Mouse (Mus musculus) forebrain, embryonic 10.5 days (tissue): ENCODE results near the gene Pcolce. TPM values are rescaled to one million over a fixed set of nuclear protein-coding genes. Genes with fewer than 3 reads are reported as not detected.

ENCODE experiments used
- DNase-seq: peaks from one replicate; pipeline ENCODE4 v3.0.0-alpha.2; 2017; ENCODE audit warnings: low spot score; ENCODE audit errors: extremely low spot score
- H3K27ac ChIP-seq: fragments of 300-500 bp; sonication (generic); 2 replicates; pipeline ENCODE4 v1.5.1; 2016; ENCODE audit warnings: mild to moderate bottlenecking
- H3K27me3 ChIP-seq: fragments of 300-500 bp; sonication (generic); 2 replicates; pipeline ENCODE4 v1.6.1; 2016; ENCODE audit warnings: mild to moderate bottlenecking; ENCODE audit not compliant: poor library complexity, severe bottlenecking
- H3K36me3 ChIP-seq: fragments of 300-500 bp; sonication (generic); replicated peaks from 2 replicates; pipeline ENCODE4 v1.6.1; 2016; ENCODE audit warnings: mild to moderate bottlenecking, moderate library complexity
- H3K4me1 ChIP-seq: fragments of 300-500 bp; sonication (generic); 2 replicates; pipeline ENCODE4 v1.6.1; 2016
- H3K4me3 ChIP-seq: fragments of 300-500 bp; sonication (generic); 2 replicates; pipeline ENCODE4 v1.5.1; 2016; ENCODE audit warnings: mild to moderate bottlenecking, moderate library complexity
- H3K9me3 ChIP-seq: fragments of 300-500 bp; sonication (generic); 2 replicates; pipeline ENCODE4 v1.6.1; 2016; ENCODE audit warnings: mild to moderate bottlenecking, moderate library complexity
- WGBS: fragments of 180-500 bp; shearing (Covaris S2); methylation state at CpG from one replicate; pipeline ENCODE4 v1.1.7; 2016; 5-methylcytosine and 5-hydroxymethylcytosine counted together
- polyA plus RNA-seq: library from polyadenylated mRNA; unstranded; fragments of >200 nt; fragmentation: Nextera tagmentation; extraction: Ambion mirVana; gene quantifications from 2 replicates; pipeline ENCODE4 v1.2.1, GENCODE M21; 2016

The Pcolce gene
- polyA plus RNA-seq, 1 experiment from 2014 or later, result 61.7 TPM

DNA sequence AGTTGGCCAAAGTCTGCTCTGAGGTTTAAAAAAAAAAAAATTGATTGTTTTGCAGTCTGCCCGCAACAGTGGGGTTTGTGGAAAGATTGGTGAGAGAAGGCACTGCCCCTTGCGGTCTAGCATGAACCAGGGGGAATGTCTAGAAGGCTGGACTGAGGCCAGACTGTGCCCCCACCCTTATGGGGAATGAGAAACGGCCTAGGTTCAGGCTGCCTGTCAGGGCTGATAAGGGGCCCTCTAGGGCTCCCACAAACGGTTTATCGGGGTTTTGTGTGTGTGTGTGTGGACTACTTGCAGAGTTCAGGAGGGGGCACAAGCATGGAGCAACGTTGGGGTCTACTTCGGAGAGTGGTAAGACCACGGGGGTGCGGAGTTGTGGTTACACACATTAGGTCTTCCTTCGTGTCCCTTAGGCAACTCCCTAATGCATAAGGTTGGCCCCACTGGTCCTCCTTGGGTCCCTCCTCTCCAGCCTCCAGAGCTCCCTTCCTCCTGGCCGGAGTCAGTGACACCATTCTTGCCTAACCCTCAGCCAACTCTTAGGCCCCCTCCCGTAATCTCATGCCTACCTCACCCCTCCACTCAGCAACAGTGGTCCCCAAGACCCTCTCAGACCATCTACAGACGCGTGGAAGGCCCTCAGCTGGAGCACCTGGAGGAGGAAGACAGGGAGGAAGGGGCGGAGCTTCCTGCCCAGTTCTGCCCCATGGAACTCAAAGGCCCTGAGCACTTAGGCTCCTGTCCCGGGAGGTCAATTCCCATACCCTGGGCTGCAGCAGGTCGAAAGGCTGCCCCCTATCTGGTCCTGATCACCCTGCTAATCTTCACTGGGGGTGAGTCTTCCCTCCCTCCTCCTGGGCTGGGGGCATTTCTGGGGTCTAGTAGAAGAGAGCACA, 42.6 kb downstream of the Pcolce start:
- H3K27me3 ChIP-seq, result peaks cover 27% of the 10 kb centered on the region
- H3K9me3 ChIP-seq, result no peaks in the 10 kb centered on the region
- H3K36me3 ChIP-seq, result no peaks in the 10 kb centered on the region
- peaks cover 19% of the 10 kb centered on the region for H3K4me1 ChIP-seq
- DNase-seq, result no peak
- peak overlapping the region; percentile 26; the same call in 1 of the 2 replicates for H3K27ac ChIP-seq
- 84% methylated on average over 17 of the region's 17 CpGs for WGBS
- H3K4me3 ChIP-seq, result no peak overlapping the region

DNA sequence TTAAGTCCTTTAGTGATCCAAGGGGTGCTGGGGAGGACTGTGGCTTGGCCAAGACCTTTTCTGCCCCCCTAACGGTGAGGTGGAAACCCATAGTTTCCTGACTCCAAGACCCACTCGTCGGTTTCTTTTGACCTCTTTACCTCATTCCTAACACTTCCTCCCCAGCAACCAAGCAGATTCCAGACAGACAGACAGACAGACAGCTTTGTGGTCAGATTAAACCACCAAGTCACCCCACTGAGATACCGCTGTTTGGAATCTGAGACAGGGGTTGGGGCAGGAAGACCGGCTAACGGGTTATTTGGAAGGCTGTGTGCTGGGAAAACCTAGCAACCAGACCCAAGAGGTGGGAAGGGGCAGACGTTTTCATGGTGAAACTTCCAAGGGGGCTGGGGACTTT, 43.4 kb downstream of the Pcolce start:
- 69% methylated on average over 7 of the region's 7 CpGs for WGBS
- Histone ChIP-seq H3K4me3 (no peak overlapping the region; the same call in 1 of the 2 replicates), H3K9me3 (no peaks in the 10 kb centered on the region), H3K27me3 (peaks cover 27% of the 10 kb centered on the region), H3K36me3 (no peaks in the 10 kb centered on the region), H3K27ac (0 out of 2 replicates have a peak overlapping the region, but pooled peaks have one; percentile 17), H3K4me1 (peaks cover 19% of the 10 kb centered on the region)
- DNase-seq, result no peak

DNA sequence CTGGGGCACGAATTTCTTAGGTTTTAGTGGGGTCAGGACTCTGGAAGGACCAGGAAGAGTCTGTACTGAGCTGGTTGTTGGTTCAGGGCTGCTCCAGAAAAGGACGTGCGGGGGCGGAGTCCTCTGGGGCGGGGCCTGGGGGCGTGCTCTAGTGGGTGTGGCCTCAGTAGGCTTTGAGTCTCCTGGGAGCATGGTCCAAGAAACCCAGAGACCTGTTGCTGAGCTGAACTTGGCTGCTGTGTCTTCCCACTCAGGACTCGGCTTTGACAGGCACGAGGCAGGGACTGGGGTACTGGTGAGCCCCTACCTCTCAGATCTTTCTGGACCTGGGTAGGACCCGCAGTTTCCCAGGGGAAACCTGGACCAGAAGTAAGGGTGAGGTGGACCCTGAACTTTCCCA, 43.9 kb downstream of the Pcolce start, which contains the start of gene Tfr2:
Gene Tfr2 (plus strand): TSS at position 176 of the 400 bp plus-strand sequence.
- Histone ChIP-seq H3K4me1 (peaks cover 17% of the 10 kb centered on the region), H3K36me3 (no peaks in the 10 kb centered on the region), H3K4me3 (no peak within 1 kb of the TSS; the same call in 1 of the 2 replicates), H3K9me3 (no peaks in the 10 kb centered on the region), H3K27ac (0 out of 2 replicates have a peak within 1 kb of the TSS, but pooled peaks have one; percentile 17), H3K27me3 (peaks cover 22% of the 10 kb centered on the region)
- 37% methylated on average over 9 of the region's 9 CpGs for WGBS
- DNase-seq, result no peak

- WGBS, result 74% methylated on average over 12 of the region's 12 CpGs
- no peaks in the 10 kb centered on the region for H3K9me3 ChIP-seq
- no peak for DNase-seq
Observed at GRCm38 (mm10) chr5:137569031-137569430, 44.6 kb downstream of the Pcolce start.

GRCm38 (mm10) chr5:137568223-137568798, 45.3 kb downstream of the Pcolce start:
- Histone ChIP-seq H3K27me3 (peaks cover 8% of the 10 kb centered on the region), H3K4me3 (no peak overlapping the region), H3K4me1 (peaks cover 11% of the 10 kb centered on the region; the same call in 1 of the 2 replicates), H3K36me3 (no peaks in the 10 kb centered on the region), H3K9me3 (no peaks in the 10 kb centered on the region), H3K27ac (no peak overlapping the region)
- WGBS, result 89% methylated on average over 8 of the region's 8 CpGs
- DNase-seq, result no peak

More at GRCm38 (mm10) chr5:137569031-137569430, 44.6 kb downstream of the Pcolce start:
- peaks cover 11% of the 10 kb centered on the region for H3K4me1 ChIP-seq
- no peak overlapping the region for H3K4me3 ChIP-seq
- H3K36me3 ChIP-seq, result no peaks in the 10 kb centered on the region
- H3K27ac ChIP-seq, result no peak overlapping the region
- H3K27me3 ChIP-seq, result peaks cover 15% of the 10 kb centered on the region

GRCm38 (mm10) chr5:137566416-137566815, 47.2 kb downstream of the Pcolce start:
- no peak for DNase-seq
- Histone ChIP-seq H3K4me1 (peaks cover 11% of the 10 kb centered on the region; the same call in 1 of the 2 replicates), H3K9me3 (no peaks in the 10 kb centered on the region), H3K4me3 (no peak overlapping the region), H3K27ac (no peak overlapping the region), H3K27me3 (no peaks in the 10 kb centered on the region), H3K36me3 (no peaks in the 10 kb centered on the region)
- 91% methylated on average over 5 of the region's 5 CpGs for WGBS

DNA sequence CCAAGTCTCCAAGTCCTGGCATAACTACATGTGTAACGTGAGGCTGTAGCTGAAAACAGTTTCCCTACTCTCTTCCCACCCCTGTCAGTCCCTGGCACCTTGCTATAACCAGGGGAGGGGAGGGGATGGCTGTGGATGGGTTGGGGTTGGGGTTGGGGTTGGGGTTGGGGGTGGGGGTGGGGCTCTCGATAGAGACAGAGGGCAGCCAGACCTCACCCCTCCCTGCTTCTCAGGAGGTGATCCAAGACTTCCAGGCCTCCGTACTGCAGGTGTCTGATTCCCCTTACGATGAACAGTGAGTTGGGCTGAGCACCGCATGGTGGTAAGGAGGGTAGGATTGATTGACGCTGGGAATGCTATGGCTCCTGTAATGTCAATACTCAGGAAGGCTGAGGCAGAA, 47.8 kb downstream of the Pcolce start:
- H3K36me3 ChIP-seq, result no peaks in the 10 kb centered on the region
- no peaks in the 10 kb centered on the region for H3K27me3 ChIP-seq
- 76% methylated on average over 6 of the region's 6 CpGs for WGBS
- DNase-seq, result no peak
- no peak overlapping the region for H3K27ac ChIP-seq
- no peak overlapping the region for H3K4me3 ChIP-seq
- no peaks in the 10 kb centered on the region for H3K9me3 ChIP-seq
- peaks cover 11% of the 10 kb centered on the region; the same call in 1 of the 2 replicates for H3K4me1 ChIP-seq

- Histone ChIP-seq H3K36me3 (no peaks in the 10 kb centered on the region), H3K27ac (no peak overlapping the region), H3K27me3 (no peaks in the 10 kb centered on the region), H3K9me3 (no peaks in the 10 kb centered on the region), H3K4me3 (no peak overlapping the region), H3K4me1 (no peaks in the 10 kb centered on the region)
- DNase-seq, result no peak
- WGBS, result 79% methylated on average over 10 of the region's 10 CpGs
Observed at GRCm38 (mm10) chr5:137562965-137563364, 50.6 kb downstream of the Pcolce start.

DNA sequence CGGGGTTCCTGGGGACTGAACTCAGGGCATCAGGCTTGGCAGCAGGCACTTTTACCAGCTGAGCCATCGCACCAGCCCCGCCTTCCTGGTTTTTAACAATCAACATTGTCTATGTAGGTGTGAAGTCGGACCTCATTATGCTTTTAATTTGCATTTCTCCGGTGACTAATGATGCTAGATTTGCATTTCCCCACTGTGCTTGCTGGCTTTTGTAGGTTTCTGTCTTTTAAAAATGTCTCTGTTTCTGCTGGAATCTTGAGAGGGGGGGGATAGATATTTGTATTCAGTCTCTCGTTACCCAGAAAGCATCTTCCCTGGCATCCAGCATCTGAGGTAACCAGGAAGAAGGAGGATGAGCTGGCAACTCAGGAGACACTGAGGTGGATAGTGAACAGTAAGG, 52.0 kb downstream of the Pcolce start:
- Histone ChIP-seq H3K27ac (no peak overlapping the region), H3K4me1 (no peaks in the 10 kb centered on the region), H3K36me3 (no peaks in the 10 kb centered on the region), H3K9me3 (no peaks in the 10 kb centered on the region), H3K4me3 (no peak overlapping the region), H3K27me3 (no peaks in the 10 kb centered on the region)
- DNase-seq, result no peak
- 73% methylated on average over 6 of the region's 6 CpGs for WGBS

Other genes starting within 250 kb of the Pcolce start
- gene Zan, start 136.7 kb downstream of the Pcolce start, polyA plus RNA-seq, result 0.10 and 0.12 TPM in 2 replicates
- 56.1 and 59.4 TPM in 2 replicates for gene Pop7, start 111.3 kb downstream of the Pcolce start, polyA plus RNA-seq
- 13.5 and 14.0 TPM in 2 replicates for gene Gigyf1, start 95.2 kb downstream of the Pcolce start, polyA plus RNA-seq
- 2.9 and 4.8 TPM in 2 replicates for gene Epo, start 80.5 kb downstream of the Pcolce start, polyA plus RNA-seq
- 287 and 288 TPM in 2 replicates for gene Gnb2, start 80.3 kb downstream of the Pcolce start, polyA plus RNA-seq
- 2.0 and 4.8 TPM in 2 replicates for gene Actl6b, start 60.3 kb downstream of the Pcolce start, polyA plus RNA-seq
- gene Tfr2, start 43.9 kb downstream of the Pcolce start, polyA plus RNA-seq, result 1.3 and 2.5 TPM in 2 replicates
- gene Mospd3, start 12.7 kb downstream of the Pcolce start, polyA plus RNA-seq, result 14.2 and 15.1 TPM in 2 replicates
- 0.09 and 0.26 TPM in 2 replicates for gene Fbxo24, start 15.2 kb upstream of the Pcolce start, polyA plus RNA-seq
- 29.0 and 33.4 TPM in 2 replicates for gene Lrch4, start 15.3 kb upstream of the Pcolce start, polyA plus RNA-seq
- 11.7 and 14.0 TPM in 2 replicates for gene Gm20605, start 15.4 kb upstream of the Pcolce start, polyA plus RNA-seq
- gene Sap25, start 27.6 kb upstream of the Pcolce start, polyA plus RNA-seq, result 7.3 and 9.8 TPM in 2 replicates
- 0.31 and 0.42 TPM in 2 replicates for gene Irs3, start 31.9 kb upstream of the Pcolce start, polyA plus RNA-seq
- gene Agfg2, start 70.9 kb upstream of the Pcolce start, polyA plus RNA-seq, result 27.2 and 28.0 TPM in 2 replicates
- gene Nyap1, start 127.8 kb upstream of the Pcolce start, polyA plus RNA-seq, result 2.9 and 5.1 TPM in 2 replicates
- 71.0 and 72.0 TPM in 2 replicates for gene Tsc22d4, start 131.9 kb upstream of the Pcolce start, polyA plus RNA-seq
- gene Ppp1r35, start 165.1 kb upstream of the Pcolce start, polyA plus RNA-seq, result 47.5 and 49.2 TPM in 2 replicates
- gene Mepce, start 173.9 kb upstream of the Pcolce start, polyA plus RNA-seq, result 10.0 and 11.5 TPM in 2 replicates
- 12.9 and 14.8 TPM in 2 replicates for gene Zcwpw1, start 174.0 kb upstream of the Pcolce start, polyA plus RNA-seq
- 0.43 and 0.58 TPM in 2 replicates for gene Pilra, start 222.5 kb upstream of the Pcolce start, polyA plus RNA-seq
- gene Pilrb1, start 244.3 kb upstream of the Pcolce start, polyA plus RNA-seq, result not detected in 2 replicates